Mouse (Mus musculus): ENCODE results near the gene Btbd35f7. TPM values are rescaled to one million over a fixed set of nuclear protein-coding genes. Genes with fewer than 3 reads are reported as not detected.
"Not testable (repeated sequence)": the region's sequence is repeated elsewhere in the genome, so short reads cannot be mapped to it uniquely, and the experiment has no call there.

Gene Btbd35f7
- polyA plus RNA-seq (2016; fragmentation: Nextera tagmentation; extraction: Ambion mirVana) = not detected in 2 replicates

DNA sequence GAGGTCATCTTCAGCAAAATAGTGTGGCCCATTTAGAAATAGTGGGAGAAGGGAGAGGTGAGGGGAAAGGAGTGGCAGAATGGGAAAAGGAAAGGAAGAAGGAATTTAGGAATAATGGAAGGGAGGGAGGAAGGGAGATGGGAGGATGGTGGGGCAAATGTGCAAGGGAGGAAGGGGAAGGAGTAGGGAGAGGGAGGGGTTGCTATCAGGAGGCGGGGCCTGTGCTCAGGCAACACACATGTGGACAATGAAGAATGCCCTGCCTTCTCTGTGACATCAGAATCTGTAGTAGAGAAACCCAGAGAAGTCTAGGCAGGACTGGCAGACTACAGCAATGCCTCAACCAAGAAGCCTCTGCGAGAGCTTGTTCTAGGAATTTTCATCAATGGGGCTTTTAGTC, at the start of gene Btbd35f7:
Gene Btbd35f7, plus strand, starts transcription at position 301 of the 400 bp plus-strand sequence.
- not testable (repeated sequence) for H3K4me1 ChIP-seq; DNase-seq (ENCODE audit: low spot score); H3K4me3 ChIP-seq; H3K9me3 ChIP-seq; H3K36me3 ChIP-seq; H3K27ac ChIP-seq; H3K27me3 ChIP-seq (ENCODE audit: insufficient read depth, poor library complexity, severe bottlenecking)
- WGBS = no CpG with 5 or more reads among the region's 2 CpGs

Other genes with a start within 250 kb of the Btbd35f7 start
- gene Mycs, start 199.8 kb upstream of the Btbd35f7 start, polyA plus RNA-seq (2016; fragmentation: Nextera tagmentation; extraction: Ambion mirVana) = not detected in 2 replicates

Data from heart, embryonic 10.5 days (tissue).